Mouse (Mus musculus): Measurements from ENCODE around the gene R3hdm2.

GRCm38 (mm10) chr10:127340577-127341359 is 39.4 kb upstream of the R3hdm2 start:
- TF ChIP-seq CTCF (IDR thresholded peaks at IDR 0.05; ENCODE audit: low read depth, low read length) (peak; percentile 7), EP300 (IDR thresholded peaks at IDR 0.05; ENCODE audit: insufficient read depth, low read depth, low read length) (0 out of 2 replicates have a peak, but pooled peaks have one; percentile 15), POLR2A (IDR thresholded peaks at IDR 0.05; ENCODE audit: insufficient read depth, low read length) (no peak)
